Mouse (Mus musculus): Measurements from ENCODE around the gene Nup85.
A peak's percentile ranks its signal among the peaks of the same experiment; 100 is the strongest.

Nup85 gene

GRCm38 (mm10) chr11:115582913-115583606 is 18.8 kb downstream of the Nup85 start:
- no peak for DNase-seq (ENCODE audit: low read depth in 1 of 2, low spot score in 2 of 2)

- no peak for DNase-seq (ENCODE audit: low read depth in 1 of 2, low spot score in 2 of 2)
These were observed 20.3 kb downstream of the Nup85 start for GRCm38 (mm10) chr11:115584376-115585073.

- no peak for DNase-seq (ENCODE audit: low read depth in 1 of 2, low spot score in 2 of 2)
These were observed 21.4 kb downstream of the Nup85 start for GRCm38 (mm10) chr11:115585573-115586100.

- DNase-seq (ENCODE audit: low read depth in 1 of 2, low spot score in 2 of 2): no peak
These were observed 22.2 kb downstream of the Nup85 start for GRCm38 (mm10) chr11:115586403-115586802.

GRCm38 (mm10) chr11:115587984-115588383 is 23.8 kb downstream of the Nup85 start:
- DNase-seq (ENCODE audit: low read depth in 1 of 2, low spot score in 2 of 2): no peak

- DNase-seq (ENCODE audit: low read depth in 1 of 2, low spot score in 2 of 2): no peak
These were observed 26.4 kb downstream of the Nup85 start for GRCm38 (mm10) chr11:115590526-115591075.

- no peak for DNase-seq (ENCODE audit: low read depth in 1 of 2, low spot score in 2 of 2)
These were observed 31.0 kb downstream of the Nup85 start for GRCm38 (mm10) chr11:115595209-115595608.

GRCm38 (mm10) chr11:115598309-115598708 is 34.1 kb downstream of the Nup85 start:
- DNase-seq (ENCODE audit: low read depth in 1 of 2, low spot score in 2 of 2): no peak

- no peak for DNase-seq (ENCODE audit: low read depth in 1 of 2, low spot score in 2 of 2)
These were observed 35.5 kb downstream of the Nup85 start for GRCm38 (mm10) chr11:115599722-115600121.

- DNase-seq (ENCODE audit: low read depth in 1 of 2, low spot score in 2 of 2): no peak
These were observed 36.5 kb downstream of the Nup85 start for GRCm38 (mm10) chr11:115600743-115601142.

GRCm38 (mm10) chr11:115601174-115601573 is 36.9 kb downstream of the Nup85 start:
- no peak for DNase-seq (ENCODE audit: low read depth in 1 of 2, low spot score in 2 of 2)

GRCm38 (mm10) chr11:115603128-115603475 is 38.9 kb downstream of the Nup85 start:
- no peak for DNase-seq (ENCODE audit: low read depth in 1 of 2, low spot score in 2 of 2)

- peak; percentile 80 to 90 for DNase-seq (ENCODE audit: low read depth in 1 of 2, low spot score in 2 of 2)
These were observed 39.5 kb downstream of the Nup85 start, which contains the start of the genes Mrps7 and Gga3 for GRCm38 (mm10) chr11:115603476-115604303. TSS of gene Mrps7 (plus strand) at chr11:115603925. TSS of gene Gga3 (minus strand) at chr11:115604051.

GRCm38 (mm10) chr11:115604304-115604696 is 40.1 kb downstream of the Nup85 start:
- DNase-seq (ENCODE audit: low read depth in 1 of 2, low spot score in 2 of 2): no peak

GRCm38 (mm10) chr11:115606733-115607132 is 42.5 kb downstream of the Nup85 start:
- DNase-seq (ENCODE audit: low read depth in 1 of 2, low spot score in 2 of 2): no peak

GRCm38 (mm10) chr11:115608421-115609399 is 44.5 kb downstream of the Nup85 start:
- DNase-seq (ENCODE audit: low read depth in 1 of 2, low spot score in 2 of 2): no peak

GRCm38 (mm10) chr11:115609576-115609975 is 45.3 kb downstream of the Nup85 start:
- DNase-seq (ENCODE audit: low read depth in 1 of 2, low spot score in 2 of 2): no peak

GRCm38 (mm10) chr11:115611173-115611572 is 46.9 kb downstream of the Nup85 start:
- no peak for DNase-seq (ENCODE audit: low read depth in 1 of 2, low spot score in 2 of 2)

GRCm38 (mm10) chr11:115612059-115612409 is 47.8 kb downstream of the Nup85 start:
- no peak for DNase-seq (ENCODE audit: low read depth in 1 of 2, low spot score in 2 of 2)

Measured in monocyte, adult 2 months (primary cell).